Mouse (Mus musculus): ENCODE data around the gene Frmd5.

Gene Frmd5

DNA sequence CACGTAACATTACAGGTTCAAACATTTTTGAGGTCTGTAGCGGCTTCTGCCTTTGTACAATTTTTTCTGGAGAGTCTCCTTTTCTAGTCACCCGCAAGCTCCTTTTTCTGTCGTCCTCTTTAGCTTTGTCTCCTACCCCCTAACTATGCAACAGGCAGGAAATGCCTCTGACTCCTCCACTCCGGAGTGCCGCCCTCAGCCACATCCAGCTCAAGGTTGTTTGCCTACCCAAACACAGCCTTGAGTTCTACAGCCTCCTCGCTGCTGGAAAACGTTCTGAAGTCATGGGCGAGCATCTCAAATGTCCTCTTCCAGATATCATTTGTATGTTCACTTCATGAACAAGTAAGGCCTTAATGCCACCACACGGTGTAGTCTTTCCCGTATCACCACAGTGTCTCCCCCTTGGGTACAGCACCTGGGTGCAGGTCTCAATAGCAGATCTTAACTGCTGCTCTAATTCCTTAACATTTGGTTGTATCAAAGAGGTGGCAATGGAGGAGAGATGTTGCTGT lies 45.5 kb downstream of the Frmd5 start:
- no peak for DNase-seq

DNA sequence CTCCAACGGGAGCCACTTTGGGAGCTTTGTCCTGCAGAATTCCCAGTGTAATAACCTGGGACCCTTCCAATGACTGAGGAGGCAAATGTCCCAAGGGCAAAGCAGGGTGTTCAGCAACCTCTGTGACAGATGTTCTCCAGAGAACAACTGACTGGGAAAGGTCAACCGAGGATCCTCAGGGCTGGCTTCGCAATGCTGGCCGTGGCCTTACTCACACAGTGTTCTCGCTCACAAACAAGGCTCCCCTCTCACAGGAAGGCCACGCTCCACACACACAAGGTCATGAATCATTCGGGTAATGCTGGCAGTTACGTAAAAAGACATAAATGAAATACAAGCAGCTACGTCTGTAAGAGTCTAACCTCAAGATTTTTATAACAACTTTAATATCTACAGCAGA lies 46.2 kb downstream of the Frmd5 start:
- DNase-seq: no peak

DNA sequence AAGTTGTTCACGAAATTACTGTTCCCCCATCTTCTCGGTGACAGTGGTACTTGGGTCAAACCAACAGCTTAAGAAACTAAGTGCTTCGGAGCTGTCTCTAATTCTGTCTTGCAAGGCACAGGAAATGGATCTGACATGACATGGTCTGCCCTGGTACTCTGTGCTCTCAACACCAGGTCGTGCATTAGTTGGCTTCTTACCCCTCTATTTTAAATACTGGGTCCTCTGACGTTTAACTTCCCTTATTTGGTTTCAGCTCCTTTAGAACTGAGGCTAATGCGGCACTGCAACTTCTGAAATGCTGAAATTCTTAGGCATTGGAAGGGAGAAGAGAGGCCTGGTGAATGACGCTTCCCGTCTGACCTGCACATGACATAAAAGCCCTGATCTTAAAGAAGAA lies 48.6 kb downstream of the Frmd5 start:
- DNase-seq: no peak

DNA sequence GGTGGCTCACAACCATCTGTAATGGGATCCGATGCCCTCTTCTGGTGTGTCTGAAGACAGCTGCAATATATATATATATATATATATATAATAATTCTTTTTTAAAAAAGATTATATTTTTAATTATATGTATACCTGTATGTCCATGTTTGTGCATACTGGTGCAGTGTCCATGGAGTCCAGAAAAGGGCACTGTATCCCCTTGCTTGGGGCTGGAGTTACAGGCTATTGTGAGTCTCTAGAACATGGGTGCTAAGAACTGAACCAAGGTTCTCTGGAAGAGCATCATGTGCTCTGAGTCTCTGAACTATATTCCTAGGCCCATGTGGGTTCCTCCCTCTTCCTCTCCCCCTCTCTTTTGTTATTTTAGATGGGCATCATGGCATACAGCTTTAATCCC lies 50.6 kb downstream of the Frmd5 start:
- no peak for DNase-seq

DNA sequence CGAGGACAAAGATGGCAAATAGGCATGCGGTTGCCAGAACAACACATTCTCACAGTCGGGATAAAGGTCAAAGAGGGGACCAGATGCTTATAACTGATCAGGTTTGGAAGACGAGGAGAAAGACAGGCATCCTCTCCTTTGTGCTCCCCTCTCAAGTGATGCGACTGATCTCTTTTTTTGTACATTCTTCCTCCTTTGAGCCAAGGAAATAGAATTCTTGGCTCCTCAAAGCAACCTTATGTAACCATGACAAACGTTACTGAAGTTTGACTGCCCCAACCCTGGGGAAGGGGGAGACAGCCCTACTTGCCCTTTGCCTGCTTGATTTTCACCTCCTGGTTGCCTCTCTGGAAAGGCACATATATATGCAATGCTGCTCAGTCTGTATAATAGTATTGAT lies 51.8 kb downstream of the Frmd5 start:
- DNase-seq: no peak

DNA sequence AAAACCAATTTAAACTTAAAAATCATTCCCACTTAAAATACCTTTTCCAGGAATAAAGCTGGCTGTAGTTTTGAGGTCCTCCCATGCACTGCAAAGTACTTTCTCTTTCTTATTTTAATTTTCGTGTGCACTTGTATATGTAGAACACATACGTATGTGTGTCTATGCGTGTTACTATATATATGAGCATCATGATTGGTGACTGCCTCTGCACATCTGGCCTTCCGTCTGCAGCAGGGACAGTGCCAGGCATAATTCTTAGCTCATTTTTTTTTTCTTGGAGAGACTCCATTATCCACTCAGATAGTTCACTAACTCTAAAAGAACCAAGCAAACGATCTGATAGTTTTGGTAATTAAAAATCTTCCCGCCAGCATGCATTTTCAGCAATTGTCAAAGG lies 56.8 kb downstream of the Frmd5 start:
- no peak for DNase-seq

DNA sequence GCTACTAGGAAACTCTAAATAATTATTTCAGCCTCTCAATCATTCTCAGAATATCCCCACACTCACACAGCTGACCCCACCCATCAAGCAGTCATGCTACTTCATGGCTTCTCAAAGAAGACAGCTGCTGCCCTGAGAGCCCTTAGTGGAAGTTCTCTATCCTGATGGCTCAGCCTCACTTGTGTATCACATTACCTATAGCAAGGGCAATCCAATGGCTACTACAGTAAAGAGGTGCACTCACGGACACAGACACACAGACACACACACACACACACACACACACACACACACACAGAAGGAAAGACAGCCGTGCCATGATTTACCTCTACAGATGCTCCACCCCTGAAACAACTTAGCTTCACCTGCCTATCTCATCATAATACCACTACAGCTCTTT lies 65.7 kb downstream of the Frmd5 start:
- DNase-seq: no peak

DNA sequence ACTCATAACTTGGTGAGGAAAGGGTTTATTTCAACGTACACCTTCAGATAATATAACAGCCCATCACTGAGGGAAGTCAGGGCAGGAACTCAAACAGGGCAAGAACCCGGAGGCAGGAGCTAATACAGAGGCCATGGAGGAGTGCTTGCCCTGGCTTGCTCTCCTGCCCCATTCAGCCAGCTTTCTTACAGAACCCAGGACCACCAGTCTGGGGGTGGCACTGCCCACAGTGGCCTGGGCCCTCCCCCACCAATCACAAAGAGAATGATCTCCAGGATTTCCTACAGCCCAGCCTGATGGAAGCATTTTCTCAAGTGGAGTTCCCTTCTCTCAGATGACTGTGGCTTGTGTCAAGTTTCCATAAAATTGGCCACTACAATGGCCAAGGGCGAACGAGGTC lies 67.5 kb downstream of the Frmd5 start:
- DNase-seq: no peak

DNA sequence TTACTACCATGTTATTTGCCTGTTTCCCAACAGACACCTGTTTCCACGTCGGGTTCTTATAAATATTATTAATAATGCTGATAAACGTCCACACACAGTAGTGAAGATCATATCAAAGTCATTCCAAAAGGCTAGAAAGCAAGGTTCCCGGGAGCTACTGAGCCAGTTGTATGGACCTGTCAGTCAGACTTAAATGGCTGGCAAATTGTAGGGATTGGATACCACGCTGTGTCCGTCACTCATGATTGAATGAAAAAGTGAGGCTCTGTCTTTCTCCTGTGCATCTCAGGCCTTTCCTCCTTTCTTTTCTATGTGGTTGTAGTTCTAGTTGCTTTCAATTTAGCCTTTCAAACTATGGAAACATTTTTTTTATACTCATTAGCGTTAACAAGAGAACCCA lies 73.5 kb downstream of the Frmd5 start:
- DNase-seq: no peak

DNA sequence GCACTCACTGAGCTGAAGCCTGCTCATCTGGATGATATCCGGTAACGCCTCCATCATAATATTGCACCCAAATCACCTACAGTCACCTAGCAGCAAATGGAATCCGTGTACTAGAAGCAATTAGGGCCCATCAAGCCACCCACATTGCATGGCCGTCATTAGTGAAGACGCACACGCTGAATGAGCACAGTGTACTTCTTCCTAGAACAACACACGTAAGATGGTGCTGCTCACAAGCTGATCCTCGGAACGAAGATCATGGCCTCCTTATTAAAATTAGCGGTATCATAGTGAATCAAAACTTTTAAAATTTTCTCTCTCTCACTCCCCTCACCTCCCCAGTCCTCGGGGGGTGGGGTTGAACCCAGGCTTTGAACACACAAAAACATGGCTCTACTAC lies 76.4 kb downstream of the Frmd5 start:
- no peak for DNase-seq

DNA sequence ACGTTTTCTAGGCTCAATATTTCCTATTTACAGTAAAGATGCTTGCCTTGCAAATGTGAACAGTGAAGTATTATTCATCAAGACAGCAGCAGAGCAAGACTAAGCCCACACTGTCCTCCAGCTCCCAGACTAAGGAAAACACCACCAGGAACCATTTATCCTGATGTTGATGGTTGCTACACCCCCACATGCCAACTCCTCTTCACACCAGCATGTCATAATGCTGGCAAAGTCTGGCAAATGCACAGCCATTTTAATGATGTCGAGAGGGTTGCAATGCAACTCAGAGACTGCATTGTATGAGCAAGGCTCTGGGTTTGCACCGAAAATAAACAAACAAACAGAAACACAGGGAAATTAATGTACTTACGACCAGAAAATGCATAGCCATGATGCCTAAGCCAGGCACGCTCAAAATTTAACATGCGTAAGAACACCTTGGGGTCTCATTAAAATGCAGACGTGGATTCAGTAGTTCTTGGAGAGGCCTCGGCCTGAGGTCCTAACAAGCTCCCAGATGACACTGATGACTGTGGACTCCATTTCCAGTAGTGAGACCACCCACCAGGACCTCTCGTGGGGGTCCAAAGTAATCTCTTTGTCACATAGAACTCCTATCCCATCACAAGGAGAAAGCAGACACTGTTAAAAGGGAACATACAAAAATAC lies 77.8 kb downstream of the Frmd5 start:
- no peak for DNase-seq

DNA sequence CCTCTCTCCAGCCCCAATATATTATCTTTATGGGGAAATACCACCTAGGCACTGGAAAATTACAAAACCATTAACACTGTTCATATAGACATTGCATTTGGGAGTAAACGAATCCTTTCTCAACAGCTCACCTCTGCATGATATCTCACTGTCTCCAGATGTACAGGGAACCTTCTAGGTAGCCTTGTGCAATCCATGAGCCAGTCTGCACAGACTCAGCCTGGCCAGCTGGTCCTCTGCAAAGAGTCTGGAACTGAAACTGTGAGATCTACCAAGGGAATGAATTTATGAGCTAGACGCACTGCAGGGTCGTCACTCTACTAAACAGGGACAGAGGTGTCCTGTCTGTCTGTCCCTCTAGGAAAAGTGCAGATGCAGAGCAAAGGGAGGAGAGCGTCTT lies 82.0 kb downstream of the Frmd5 start:
- DNase-seq: no peak

DNA sequence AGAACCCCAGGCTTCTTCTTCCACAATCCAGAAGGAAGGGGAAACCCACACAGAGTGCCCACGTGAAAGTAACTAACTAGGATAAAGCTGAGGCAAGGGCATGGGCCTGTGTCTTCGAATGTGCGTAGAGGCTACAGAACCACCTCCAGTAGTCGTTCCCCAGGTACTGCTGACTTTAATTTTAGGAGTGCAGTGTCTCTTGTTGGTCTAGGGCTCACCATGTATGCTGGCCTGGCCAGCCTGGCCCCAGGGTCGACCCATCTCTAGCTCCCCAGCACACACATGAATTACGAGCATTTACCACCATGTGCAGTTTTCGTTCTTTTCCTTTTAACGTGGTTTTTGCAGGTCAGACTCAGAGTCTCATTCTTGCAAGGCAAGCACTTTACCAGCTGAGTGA lies 83.1 kb downstream of the Frmd5 start:
- no peak for DNase-seq

DNA sequence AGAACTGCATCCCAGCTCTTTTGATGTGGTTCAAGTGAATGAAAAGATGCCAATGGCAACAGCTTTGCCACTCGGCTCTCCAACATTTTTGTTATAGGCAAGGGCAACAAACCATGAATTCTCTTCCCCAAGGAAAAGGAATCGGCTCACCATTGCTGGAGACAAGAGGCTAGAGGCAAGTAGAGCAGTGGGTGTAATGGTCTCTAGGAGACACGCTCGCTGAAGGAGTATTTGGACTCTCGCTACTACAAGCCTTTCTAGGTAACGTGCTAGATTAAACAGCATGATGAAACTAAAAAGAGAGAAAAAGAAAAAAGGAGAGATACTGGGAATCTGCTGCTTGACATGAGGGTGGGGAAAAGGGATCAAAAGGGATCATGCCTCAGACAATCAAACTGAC lies 87.9 kb downstream of the Frmd5 start:
- DNase-seq: no peak

DNA sequence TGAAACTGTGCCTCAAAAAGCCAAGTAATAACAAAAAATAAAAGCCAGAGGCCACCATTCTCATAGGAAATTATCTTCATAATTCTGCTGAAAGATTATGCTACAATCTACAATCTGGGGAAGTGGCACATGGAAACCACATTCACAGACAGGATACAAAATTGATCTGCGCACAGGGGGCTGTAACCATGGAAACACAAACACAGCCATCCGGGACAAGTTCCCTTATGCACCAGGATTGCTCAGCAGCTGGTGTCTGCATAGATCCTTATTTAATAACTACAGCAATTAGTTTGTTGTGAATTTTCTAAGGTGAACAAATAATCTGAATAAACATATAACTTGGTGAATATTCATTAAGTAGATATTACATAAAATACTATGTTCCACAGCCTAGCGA lies 89.8 kb downstream of the Frmd5 start:
- DNase-seq: no peak

DNA sequence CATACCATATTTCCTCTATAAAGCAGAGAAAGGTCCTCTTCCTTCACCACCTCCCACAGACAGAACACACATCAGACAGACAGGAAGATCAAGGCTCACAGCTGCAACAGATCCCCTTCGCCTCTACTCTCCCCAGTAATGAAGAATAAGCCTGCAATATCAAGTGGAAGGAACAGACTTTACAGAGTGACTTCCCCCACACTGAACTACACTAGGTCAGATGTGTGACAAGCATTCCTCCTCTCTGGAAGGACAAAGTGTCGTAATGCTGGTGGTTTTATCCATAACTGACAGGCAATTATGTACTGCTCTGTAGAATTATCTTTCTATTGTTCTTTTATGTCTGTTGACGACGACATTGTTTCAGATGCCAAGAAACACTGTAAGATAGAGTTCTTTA lies 93.3 kb downstream of the Frmd5 start:
- no peak for DNase-seq

DNA sequence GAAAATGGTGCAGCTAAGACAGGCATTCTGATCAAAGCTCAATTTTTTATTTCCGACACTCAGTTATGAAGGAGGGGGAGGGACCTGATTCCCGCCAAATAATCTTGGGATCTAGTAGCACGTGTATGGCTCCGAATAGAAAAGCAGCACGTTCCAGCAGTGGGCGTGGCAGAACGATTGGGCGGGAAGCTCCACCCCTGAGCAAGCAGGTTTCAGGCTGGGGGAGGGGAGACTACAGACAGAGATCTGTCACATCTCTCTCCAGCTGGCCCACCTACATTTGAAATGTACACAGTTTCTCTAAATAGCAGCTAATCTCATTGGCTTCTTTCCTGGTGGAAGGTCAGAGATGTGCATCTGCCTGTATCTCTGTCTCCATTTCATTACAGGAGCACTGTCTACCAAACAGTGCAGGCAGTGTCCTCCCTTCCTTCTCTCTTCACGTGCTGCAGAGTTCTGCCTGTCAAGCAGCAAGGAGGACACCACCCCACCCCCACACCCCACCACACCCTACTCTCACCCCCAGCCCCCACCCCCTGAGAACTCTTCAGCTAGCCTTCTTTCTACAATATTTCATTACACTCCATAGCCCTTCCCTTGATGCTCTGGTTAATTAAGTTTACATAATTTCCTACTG lies 95.0 kb downstream of the Frmd5 start:
- no peak for DNase-seq

DNA sequence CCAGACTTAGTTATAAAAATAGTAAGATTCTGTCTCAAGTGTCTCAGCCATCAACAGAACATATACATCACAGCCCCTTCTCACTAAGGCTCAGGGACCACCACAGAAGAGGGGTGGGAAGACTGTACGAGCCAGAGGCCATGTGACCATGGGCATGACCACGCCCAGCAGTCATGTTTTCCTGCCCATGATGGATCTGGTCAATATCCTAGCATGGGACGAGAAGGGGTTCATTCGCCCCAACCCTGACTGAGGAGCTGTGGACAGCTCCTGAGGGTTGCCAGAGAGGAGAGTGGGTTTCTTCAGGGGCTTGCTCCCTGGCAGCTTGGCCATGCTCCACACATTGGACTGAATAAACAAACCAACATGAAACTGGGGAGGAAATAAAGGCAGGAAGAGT lies 97.8 kb downstream of the Frmd5 start:
- DNase-seq: no peak

DNA sequence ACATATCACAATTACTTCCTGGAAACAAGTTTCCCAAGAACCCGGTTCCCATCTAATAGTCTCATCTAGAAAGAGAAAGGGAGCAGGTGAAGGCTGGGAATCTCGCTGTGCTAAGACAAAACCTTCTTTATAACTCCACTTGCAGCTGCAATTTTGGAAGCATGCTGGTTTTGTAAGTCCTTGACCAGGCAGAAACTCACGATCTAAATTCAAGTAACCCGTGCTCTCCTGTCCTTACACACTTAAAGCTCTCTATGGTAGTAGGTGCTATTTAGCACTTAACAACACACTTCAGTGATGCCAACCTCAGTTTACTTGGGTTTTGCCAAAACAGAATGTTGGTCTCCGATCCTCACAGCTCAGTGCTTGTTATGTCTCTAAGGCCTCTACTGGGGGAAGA lies 99.4 kb downstream of the Frmd5 start:
- no peak for DNase-seq

DNA sequence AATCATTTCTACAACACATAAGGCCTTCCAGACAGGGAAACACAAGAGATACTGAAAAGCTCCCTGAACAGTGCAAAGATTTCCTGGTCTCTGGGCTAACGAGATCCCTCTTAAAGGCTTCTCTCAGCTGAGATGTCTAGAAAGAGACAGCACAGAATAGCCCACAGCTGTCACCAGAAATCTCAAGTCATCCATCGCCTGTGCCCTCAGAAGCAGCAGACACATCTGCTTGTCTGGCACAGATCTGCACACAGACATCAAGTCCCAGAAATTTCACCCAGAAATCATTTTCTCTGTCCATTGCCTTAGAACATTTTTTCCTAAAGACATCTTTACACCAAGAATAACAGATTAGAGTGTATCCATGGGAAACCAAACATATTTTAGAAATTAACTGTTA lies 101.1 kb downstream of the Frmd5 start:
- no peak for DNase-seq

DNA sequence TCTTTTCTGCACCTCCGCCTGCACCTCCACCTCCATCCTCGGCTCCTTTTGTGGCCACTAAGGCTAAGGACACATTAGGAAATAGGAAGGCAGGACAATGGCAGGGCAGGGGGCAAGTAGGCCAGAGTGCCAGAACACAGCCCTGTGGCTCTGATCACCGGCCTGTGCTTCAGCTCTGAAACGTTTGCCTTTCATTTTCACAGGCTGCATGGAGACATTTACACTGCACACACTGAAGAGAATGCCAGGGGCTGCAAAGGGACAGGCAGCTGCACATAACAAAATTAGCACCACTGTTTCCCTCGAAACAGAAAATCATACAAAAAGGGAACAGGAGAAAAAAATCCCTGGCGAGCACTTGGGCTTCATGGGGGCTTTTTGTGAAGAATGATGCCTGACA lies 107.6 kb downstream of the Frmd5 start:
- no peak for DNase-seq

DNA sequence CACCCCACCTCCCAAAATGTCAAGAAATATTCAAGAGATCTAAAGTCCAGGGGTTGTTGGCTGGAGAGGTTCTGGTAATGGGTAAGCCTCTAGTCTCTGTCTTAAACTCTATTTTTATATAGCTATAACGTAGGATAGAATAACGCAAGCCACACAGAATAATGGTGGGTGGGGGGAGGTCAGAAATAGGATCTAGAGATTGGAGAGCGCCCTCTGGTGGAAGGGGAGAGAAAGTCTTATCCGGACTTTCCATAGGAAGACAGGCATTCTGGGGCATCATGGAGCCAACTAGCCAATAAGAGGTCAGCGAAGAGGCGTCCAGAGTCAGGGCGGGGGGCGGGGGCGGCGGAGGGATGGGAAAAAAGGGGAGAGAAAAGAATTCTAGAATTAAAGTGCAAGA lies 111.5 kb downstream of the Frmd5 start:
- peak; percentile 12 for DNase-seq

DNA sequence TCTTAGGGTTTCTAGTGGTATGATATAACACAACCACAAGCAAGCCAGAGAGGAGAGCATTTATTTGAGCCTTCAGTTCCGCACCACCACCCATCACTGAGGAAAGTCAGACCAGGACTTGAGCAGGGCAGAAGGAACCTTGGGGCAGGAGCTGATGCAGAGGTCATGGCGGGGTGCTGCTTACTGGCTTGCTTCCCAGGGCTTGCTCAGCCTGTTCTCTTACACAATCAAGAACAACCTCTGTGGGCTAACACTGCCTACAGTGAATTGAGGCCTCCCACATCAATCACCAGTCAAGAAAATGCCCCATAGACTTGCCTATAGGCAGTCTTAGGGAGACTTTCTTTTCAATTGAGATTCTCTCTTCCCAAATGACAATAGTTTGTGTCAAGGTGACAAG lies 118.8 kb downstream of the Frmd5 start:
- DNase-seq: peak in 1 of 2 experiments; percentile 20

DNA sequence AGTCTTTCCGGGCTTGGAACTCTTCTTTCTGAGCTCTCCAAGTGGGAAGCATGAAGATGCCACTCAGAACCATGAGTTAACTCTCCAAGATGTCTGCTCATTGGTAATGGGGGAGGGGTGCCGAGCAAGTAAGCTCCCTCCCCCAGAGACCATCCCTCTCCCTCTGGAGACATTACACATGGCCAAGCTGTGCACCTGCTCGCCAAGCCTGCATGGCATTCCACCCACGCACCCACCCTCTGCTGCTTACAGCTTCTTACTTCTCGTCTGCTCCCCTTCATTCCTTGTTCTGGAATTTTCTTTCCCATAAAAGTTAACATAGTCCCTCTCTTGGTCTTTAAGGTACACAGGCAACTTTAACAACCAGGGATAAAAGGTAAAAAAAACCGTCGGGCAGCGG lies 123.3 kb downstream of the Frmd5 start:
- DNase-seq: no peak

DNA sequence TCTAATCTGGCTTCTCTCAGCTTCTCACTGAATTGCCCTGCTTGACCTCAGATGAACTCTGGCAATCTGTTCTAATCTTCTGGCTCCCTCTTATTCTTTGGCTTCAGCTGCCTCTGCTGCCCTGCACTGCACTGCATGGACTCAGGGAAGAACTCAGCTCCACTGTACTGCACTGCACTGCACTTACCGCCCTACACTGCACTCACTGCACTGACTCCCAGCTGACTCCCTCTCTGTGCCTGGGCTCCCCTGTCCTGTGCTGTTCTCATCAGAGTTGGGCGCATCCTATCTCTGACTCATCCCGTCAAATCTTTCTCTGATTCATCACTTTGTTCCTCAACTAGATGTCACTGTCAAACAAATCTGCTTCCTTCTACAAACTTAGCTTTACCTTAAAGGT lies 124.5 kb downstream of the Frmd5 start:
- DNase-seq: no peak

All from kidney, postnatal 4 days (tissue).